Mouse (Mus musculus) embryonic fibroblast, embryonic 13.5 days (primary cell): ENCODE results near the gene Bhlhe23.

ENCODE experiments used
- CTCF ChIP-seq: IDR thresholded peaks from 2 replicates; pipeline ENCODE4 v1.5.1; 2011; ENCODE audit warnings: mild to moderate bottlenecking, control low read depth, low read length, moderate library complexity, borderline replicate concordance; ENCODE audit not compliant: insufficient read depth
- POLR2A ChIP-seq: IDR thresholded peaks from 2 replicates; pipeline ENCODE4 v1.6.1; 2011; ENCODE audit warnings: low read depth, mild to moderate bottlenecking, control low read depth, low read length, moderate library complexity

DNA sequence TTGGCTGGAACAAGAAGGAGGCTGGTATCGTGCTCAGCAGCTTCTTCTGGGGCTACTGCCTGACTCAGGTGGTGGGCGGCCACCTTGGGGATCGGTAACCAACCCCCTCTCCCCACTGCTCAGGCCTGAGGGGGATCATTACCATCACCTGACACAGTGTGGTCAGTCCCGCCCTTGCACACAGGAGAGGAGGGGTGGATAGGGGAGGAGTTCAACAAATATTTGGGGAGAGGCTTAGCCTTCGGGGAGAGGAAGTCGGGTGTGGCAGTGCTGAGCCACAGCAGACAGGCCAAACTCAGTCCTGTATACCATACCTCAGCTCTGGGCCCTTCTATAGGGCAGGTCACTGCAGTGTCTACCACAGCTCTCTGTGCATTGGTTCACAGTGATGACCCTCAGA lies 44.7 kb downstream of the Bhlhe23 start:
- TF ChIP-seq CTCF: no peak
- TF ChIP-seq POLR2A: no peak
